Mouse (Mus musculus): Measurements from ENCODE around the gene Clstn2. TPM values are rescaled to one million over a fixed set of nuclear protein-coding genes. Genes with fewer than 3 reads are reported as not detected.

The Clstn2 gene
- polyA plus RNA-seq, 1 experiment from 2014 or later, result 13.7 TPM

DNA sequence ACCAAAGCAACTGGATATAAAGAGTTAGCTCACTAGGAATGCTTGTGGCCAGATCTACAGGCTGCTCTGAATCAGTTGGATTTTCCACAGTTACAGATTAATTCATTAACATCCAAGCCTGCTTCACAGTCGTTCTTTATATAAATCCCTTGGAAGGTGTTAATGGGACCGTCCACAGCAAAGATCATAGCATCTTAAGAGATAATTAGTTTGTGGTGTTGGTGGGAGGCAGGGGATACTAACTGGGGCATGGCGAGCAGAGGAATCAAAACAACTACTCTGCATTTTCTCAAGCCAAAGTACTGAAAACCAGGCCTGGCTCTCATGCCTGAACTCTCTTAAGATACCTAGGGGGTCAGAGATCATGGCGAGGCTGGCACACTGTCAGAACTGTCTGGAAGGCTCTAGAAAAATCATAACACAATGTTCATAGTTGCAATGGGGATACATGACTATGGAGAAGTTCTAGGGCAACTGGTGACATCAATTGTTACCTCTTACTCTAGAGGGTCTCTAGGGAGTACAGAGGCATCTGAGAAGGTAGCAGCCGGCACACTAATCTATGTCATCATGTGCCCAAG is 336.2 kb downstream of the Clstn2 start:
- WGBS, result 86% methylated on average over 5 of the region's 5 CpGs
- ATAC-seq (ENCODE audit: low FRiP score, low read depth), result no peak
- no peaks in the 10 kb centered on the region for H3K36me3 ChIP-seq
- no peak overlapping the region for H3K9ac ChIP-seq
- H3K27ac ChIP-seq, result no peak overlapping the region
- no peak overlapping the region for H3K4me3 ChIP-seq
- H3K27me3 ChIP-seq (replicated peaks), result no peaks in the 10 kb centered on the region
- H3K9me3 ChIP-seq, result no peaks in the 10 kb centered on the region
- H3K4me1 ChIP-seq, result no peaks in the 10 kb centered on the region
- no peak overlapping the region for H3K4me2 ChIP-seq (replicated peaks)

DNA sequence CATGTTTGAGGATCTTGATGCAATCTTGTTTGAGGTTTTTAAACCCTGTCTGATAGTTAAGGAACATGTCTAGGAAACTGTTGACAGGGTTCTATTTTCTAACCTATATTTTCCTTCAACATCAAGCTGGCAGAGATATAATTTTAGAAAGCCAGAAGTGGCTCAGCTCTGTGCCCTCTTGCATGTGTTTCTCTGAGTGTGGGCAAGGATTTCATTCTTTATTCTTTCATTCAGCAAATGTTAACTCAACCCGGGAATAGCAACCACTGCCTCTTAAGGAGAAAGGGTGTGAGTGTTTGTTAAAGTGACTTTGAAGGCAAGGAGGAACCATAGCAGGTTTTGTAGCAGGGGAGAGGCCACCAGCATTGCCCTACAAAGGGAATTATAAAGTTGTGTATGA is 337.7 kb downstream of the Clstn2 start:
- no peaks in the 10 kb centered on the region for H3K27me3 ChIP-seq (replicated peaks)
- no peaks in the 10 kb centered on the region for H3K36me3 ChIP-seq
- no peak for ATAC-seq (ENCODE audit: low FRiP score, low read depth)
- no peak overlapping the region for H3K9ac ChIP-seq
- H3K4me2 ChIP-seq (replicated peaks), result no peak overlapping the region
- no peak overlapping the region for H3K27ac ChIP-seq
- no peaks in the 10 kb centered on the region for H3K4me1 ChIP-seq
- no peaks in the 10 kb centered on the region for H3K9me3 ChIP-seq
- H3K4me3 ChIP-seq, result no peak overlapping the region
- 70% methylated on average over 1 of the region's 1 CpGs for WGBS

DNA sequence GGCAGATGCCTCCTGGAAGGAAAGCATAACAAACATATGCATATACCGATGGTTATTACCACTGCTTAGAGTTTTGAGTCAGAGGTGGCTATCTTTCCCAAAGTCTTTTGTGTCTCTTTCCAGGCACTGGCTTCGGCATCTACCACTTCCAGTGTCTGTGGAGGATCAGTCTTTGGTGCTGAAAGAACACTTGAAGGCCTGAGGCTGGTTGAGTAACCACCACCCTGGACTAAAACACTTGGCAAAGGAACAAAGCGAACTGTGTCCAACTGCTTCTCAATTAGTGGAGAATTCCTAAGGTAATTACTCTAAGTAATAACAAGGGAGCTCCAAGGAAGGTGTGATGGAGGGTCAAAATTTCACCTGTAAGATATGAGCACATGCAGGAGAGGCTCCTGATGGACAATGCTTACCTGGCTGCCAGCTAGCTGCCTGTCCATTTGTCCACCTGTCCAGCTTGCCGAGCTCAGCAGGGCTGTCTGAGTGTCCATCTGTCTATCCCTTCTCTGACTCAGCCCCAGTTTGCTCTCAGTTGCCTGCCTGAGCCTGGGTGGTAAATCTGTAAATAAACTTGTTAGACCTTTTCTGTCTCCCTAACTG is 346.1 kb downstream of the Clstn2 start:
- ATAC-seq (ENCODE audit: low FRiP score, low read depth), result no peak
- Histone ChIP-seq H3K27me3 (replicated peaks) (no peaks in the 10 kb centered on the region), H3K27ac (no peak overlapping the region), H3K4me3 (no peak overlapping the region), H3K4me2 (replicated peaks) (no peak overlapping the region), H3K9ac (no peak overlapping the region), H3K9me3 (no peaks in the 10 kb centered on the region), H3K36me3 (no peaks in the 10 kb centered on the region), H3K4me1 (no peaks in the 10 kb centered on the region)
- 88% methylated on average over 4 of the region's 4 CpGs for WGBS

DNA sequence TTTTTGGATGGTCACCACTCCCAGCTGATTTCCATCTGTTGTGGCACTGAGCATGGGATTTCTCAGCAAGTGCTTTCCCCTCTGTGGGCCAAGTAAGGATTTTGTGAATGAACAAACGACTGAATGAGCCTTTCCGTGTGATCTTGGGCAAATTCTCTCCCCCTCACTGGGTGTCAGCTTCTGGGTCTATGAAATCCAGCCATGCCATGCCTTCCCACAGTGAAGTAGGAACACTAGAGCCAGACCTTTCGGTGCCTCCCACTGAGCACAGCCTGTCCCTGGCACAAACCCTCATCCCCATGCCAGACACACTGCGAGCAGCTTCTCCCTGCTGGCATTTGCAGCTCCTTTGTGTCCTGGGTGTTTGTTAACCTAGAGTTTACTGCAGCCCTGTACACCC is 347.3 kb downstream of the Clstn2 start:
- Histone ChIP-seq H3K9ac (no peak overlapping the region), H3K27ac (no peak overlapping the region), H3K4me1 (no peaks in the 10 kb centered on the region), H3K4me3 (no peak overlapping the region), H3K27me3 (replicated peaks) (no peaks in the 10 kb centered on the region), H3K9me3 (no peaks in the 10 kb centered on the region), H3K4me2 (replicated peaks) (no peak overlapping the region), H3K36me3 (no peaks in the 10 kb centered on the region)
- ATAC-seq (ENCODE audit: low FRiP score, low read depth), result no peak
- 83% methylated on average over 4 of the region's 4 CpGs for WGBS

DNA sequence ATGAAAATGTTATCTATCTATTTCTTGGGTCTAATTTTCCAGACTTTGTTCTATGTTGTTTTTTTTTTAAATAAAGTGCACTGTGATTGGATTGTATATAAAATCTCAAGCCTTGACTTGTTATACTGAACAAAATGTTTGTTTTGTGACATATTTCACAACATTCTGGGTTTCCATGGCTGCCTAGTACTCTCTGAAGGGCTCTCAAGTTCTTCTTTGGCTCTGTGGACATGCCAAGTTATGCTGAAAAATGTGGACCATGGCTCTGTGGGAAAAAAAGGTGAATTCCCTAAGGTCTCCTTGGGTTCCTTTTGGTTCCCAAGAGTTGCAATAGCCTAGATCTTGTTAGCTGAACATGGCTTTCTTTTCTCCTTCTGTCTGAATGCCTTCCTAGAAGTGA is 353.1 kb downstream of the Clstn2 start:
- no peak for ATAC-seq (ENCODE audit: low FRiP score, low read depth)
- H3K4me3 ChIP-seq, result no peak overlapping the region
- no peaks in the 10 kb centered on the region for H3K27me3 ChIP-seq (replicated peaks)
- H3K9ac ChIP-seq, result no peak overlapping the region
- H3K27ac ChIP-seq, result no peak overlapping the region
- H3K4me1 ChIP-seq, result no peaks in the 10 kb centered on the region
- no peaks in the 10 kb centered on the region for H3K9me3 ChIP-seq
- H3K36me3 ChIP-seq, result no peaks in the 10 kb centered on the region
- H3K4me2 ChIP-seq (replicated peaks), result no peak overlapping the region

DNA sequence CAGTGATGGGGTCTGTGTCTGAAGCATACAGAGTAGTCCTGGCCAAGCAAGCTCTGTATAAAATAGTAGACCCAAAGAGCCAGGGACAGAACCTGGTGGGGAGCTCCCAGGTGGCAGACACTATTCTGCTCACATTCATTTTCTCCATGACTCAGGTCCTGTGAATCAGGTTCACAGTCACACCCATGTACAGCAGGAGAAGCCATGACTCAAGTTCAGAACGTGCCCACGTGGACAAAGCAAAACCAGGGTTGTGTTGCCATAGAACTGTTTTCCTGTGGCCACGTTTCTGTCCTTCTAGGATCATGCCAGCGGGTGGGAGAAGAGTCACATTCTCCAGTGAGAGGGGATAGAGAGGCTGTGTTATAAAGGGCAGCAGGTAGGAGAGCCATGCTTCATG is 353.9 kb downstream of the Clstn2 start:
- Histone ChIP-seq H3K9ac (no peak overlapping the region), H3K27me3 (replicated peaks) (no peaks in the 10 kb centered on the region), H3K9me3 (no peaks in the 10 kb centered on the region), H3K4me3 (no peak overlapping the region), H3K27ac (no peak overlapping the region), H3K36me3 (no peaks in the 10 kb centered on the region), H3K4me1 (no peaks in the 10 kb centered on the region), H3K4me2 (replicated peaks) (no peak overlapping the region)
- 83% methylated on average over 4 of the region's 4 CpGs for WGBS
- ATAC-seq (ENCODE audit: low FRiP score, low read depth), result no peak

DNA sequence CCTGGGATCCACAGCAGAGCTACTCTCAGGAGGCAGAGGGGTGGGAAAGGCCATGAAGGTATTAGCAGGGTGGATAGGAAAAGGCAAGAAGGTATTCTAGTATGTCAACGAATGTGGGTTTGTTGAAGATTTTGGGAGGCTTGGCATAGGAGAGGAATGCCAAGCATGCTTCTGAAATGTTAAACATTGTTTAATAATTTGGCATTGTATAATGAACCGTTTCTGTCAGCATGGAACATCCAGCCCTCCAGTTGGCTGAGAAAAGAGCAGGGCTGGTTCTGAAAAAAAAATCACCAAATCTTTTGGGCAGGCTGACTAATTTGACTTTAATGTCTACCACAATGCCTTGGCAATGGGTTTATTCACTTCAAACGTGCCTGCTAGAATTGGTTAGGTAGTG is 355.9 kb downstream of the Clstn2 start:
- no peak for ATAC-seq (ENCODE audit: low FRiP score, low read depth)
- Histone ChIP-seq H3K27me3 (replicated peaks) (no peaks in the 10 kb centered on the region), H3K4me1 (no peaks in the 10 kb centered on the region), H3K4me2 (replicated peaks) (no peak overlapping the region), H3K4me3 (no peak overlapping the region), H3K9me3 (no peaks in the 10 kb centered on the region), H3K27ac (no peak overlapping the region), H3K9ac (no peak overlapping the region), H3K36me3 (no peaks in the 10 kb centered on the region)
- WGBS, result 69% methylated on average over 3 of the region's 3 CpGs

DNA sequence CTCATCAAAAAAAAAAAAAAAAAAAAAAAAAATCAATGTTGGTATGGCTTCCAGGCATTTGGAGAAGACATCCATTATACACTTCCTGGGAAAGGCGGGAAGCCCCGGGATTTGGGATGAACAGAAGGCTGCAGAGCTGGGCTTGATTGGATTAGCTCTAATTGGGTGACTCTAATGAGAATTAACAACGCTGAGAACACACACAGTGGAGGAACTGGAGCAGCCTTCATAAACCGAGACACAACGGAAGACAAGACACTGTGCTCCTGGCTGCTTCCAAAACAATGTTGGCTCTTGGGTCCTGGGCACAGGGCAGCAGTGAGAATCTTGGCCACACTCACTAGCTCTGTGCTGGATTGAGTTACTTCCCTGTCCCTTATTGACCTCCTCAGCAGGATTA is 360.3 kb downstream of the Clstn2 start:
- no peak overlapping the region for H3K9ac ChIP-seq
- no peaks in the 10 kb centered on the region for H3K4me1 ChIP-seq
- no peak overlapping the region for H3K4me2 ChIP-seq (replicated peaks)
- no peaks in the 10 kb centered on the region for H3K27me3 ChIP-seq (replicated peaks)
- no peaks in the 10 kb centered on the region for H3K9me3 ChIP-seq
- 17% methylated on average over 5 of the region's 5 CpGs for WGBS
- H3K36me3 ChIP-seq, result no peaks in the 10 kb centered on the region
- ATAC-seq (ENCODE audit: low FRiP score, low read depth), result no peak
- H3K4me3 ChIP-seq, result no peak overlapping the region
- no peak overlapping the region for H3K27ac ChIP-seq

DNA sequence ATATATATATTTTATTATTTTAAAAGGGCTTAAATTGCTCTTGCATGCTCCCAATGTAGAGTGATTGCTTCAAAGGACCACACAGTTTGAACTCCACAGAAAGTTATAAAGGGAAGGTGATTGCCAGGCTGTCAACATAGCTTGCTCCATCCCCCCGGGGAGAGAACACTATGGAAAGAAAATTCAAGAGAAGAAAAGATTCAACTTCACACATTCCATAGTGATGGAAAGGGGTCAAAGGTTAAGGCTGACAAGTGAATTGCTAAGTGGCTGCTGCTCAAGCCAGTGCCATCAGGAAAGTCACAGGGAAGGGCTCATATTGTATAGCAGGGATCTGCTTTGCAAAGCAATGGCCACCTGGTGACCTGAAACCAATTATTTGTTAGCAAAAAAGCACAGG is 360.8 kb downstream of the Clstn2 start:
- 3% methylated on average over 1 of the region's 1 CpGs for WGBS
- H3K36me3 ChIP-seq, result no peaks in the 10 kb centered on the region

DNA sequence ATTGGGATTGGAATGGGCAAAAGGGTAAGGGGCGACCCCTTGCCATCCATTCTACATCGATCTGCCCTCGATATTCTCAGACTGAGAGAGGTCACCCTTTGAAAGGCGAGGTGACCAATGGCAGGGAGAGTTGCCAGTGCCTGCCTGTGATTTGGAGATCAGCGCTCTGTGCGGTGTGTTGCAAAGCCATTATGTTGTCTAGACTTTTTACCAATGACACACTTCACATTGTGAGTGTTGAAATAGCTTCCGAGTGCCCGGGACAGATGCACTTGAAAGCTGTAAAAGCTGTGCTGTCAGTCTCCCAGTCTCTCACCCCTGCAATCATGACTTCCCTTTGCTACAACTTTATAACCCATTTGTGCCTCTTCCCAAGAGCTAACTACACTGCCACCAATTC is 362.3 kb downstream of the Clstn2 start:
- 57% methylated on average over 8 of the region's 8 CpGs for WGBS
- H3K9ac ChIP-seq, result no peak overlapping the region

More for the DNA sequence above, 360.8 kb downstream of the Clstn2 start:
- no peaks in the 10 kb centered on the region for H3K9me3 ChIP-seq
- no peak overlapping the region for H3K9ac ChIP-seq
- no peak overlapping the region for H3K4me3 ChIP-seq
- H3K4me2 ChIP-seq (replicated peaks), result no peak overlapping the region
- no peak overlapping the region for H3K27ac ChIP-seq
- no peaks in the 10 kb centered on the region for H3K4me1 ChIP-seq
- ATAC-seq (ENCODE audit: low FRiP score, low read depth), result no peak
- no peaks in the 10 kb centered on the region for H3K27me3 ChIP-seq (replicated peaks)

DNA sequence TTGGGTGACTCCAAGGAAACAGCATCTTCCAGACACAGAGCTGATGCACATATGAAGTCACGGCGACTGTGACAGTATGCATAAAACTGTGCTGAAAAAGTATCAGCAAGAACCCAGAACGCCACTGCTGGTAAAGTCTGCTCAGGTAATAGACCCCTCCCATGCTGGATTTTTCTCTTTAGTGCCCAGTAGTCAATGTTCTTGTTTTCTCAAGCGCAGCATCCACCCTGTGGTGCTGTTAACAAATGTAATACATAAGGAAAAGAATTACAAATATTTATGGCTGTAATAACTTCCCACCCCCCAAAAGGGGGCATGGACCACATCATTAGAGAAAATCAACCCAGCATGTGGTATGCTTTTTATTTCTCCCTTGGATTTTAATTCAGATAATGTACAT is 372.0 kb downstream of the Clstn2 start:
- Histone ChIP-seq H3K27me3 (replicated peaks) (no peaks in the 10 kb centered on the region), H3K4me1 (no peaks in the 10 kb centered on the region), H3K36me3 (no peaks in the 10 kb centered on the region), H3K4me3 (no peak overlapping the region), H3K4me2 (replicated peaks) (no peak overlapping the region), H3K27ac (no peak overlapping the region), H3K9me3 (no peaks in the 10 kb centered on the region), H3K9ac (no peak overlapping the region)
- WGBS, result 82% methylated on average over 4 of the region's 4 CpGs
- ATAC-seq (ENCODE audit: low FRiP score, low read depth), result no peak

More for the DNA sequence above, 362.3 kb downstream of the Clstn2 start:
- no peaks in the 10 kb centered on the region for H3K36me3 ChIP-seq
- H3K27ac ChIP-seq, result no peak overlapping the region
- no peaks in the 10 kb centered on the region for H3K27me3 ChIP-seq (replicated peaks)
- H3K9me3 ChIP-seq, result no peaks in the 10 kb centered on the region
- no peak for ATAC-seq (ENCODE audit: low FRiP score, low read depth)
- H3K4me2 ChIP-seq (replicated peaks), result no peak overlapping the region
- no peak overlapping the region for H3K4me3 ChIP-seq
- H3K4me1 ChIP-seq, result no peaks in the 10 kb centered on the region

DNA sequence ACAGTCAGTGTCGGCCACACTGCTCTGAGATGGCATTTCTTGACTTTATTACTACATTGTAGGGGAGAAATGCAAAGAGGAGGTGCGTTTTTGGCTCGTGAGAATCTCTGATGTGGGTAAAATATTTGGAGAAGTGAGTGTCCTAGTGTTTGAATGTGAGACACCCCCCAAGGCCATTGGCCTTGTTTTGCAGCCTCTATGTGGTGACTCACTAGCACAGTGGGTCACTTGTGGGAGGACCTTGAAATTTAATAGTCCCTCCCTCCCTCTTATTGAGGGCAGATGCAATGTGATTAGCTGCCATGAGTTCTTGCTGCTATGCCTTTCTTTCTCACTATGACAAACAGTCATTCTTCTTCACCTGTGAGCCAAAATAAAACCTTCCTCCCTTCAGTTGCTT is 374.2 kb downstream of the Clstn2 start:
- no peaks in the 10 kb centered on the region for H3K36me3 ChIP-seq
- ATAC-seq (ENCODE audit: low FRiP score, low read depth), result no peak
- H3K9ac ChIP-seq, result no peak overlapping the region
- H3K4me1 ChIP-seq, result no peaks in the 10 kb centered on the region
- no peak overlapping the region for H3K4me2 ChIP-seq (replicated peaks)
- H3K9me3 ChIP-seq, result no peaks in the 10 kb centered on the region
- no peak overlapping the region for H3K27ac ChIP-seq
- H3K4me3 ChIP-seq, result no peak overlapping the region
- 83% methylated on average over 3 of the region's 3 CpGs for WGBS
- H3K27me3 ChIP-seq (replicated peaks), result no peaks in the 10 kb centered on the region

DNA sequence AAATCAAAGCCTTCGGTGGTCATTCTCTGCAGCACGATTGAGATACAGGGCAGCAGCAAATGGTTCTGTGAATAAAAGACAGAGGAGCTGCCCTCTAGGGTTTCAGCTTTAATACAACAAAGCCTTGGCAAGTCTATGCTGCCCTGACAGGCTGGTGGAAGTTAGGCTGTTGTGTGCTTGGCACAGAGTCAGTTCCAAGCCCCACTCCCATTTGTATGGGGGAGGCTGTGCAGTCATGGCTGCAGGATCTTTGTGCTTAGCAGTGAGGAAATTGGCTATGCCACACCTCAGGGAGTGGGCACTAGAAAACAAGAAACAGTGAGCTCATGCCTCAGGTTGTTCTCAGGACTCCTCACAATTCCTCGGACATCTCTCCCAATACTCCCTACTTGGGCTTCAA is 384.6 kb downstream of the Clstn2 start:
- ATAC-seq (ENCODE audit: low FRiP score, low read depth), result no peak
- H3K36me3 ChIP-seq, result no peaks in the 10 kb centered on the region
- H3K4me2 ChIP-seq (replicated peaks), result no peak overlapping the region
- no peaks in the 10 kb centered on the region for H3K4me1 ChIP-seq
- no peaks in the 10 kb centered on the region for H3K9me3 ChIP-seq
- WGBS, result 82% methylated on average over 3 of the region's 3 CpGs
- no peak overlapping the region for H3K9ac ChIP-seq
- H3K27ac ChIP-seq, result no peak overlapping the region
- H3K4me3 ChIP-seq, result no peak overlapping the region
- 0 out of 2 replicates have a peak, but pooled peaks cover 2% of the 10 kb centered on the region for H3K27me3 ChIP-seq (replicated peaks)
